Mouse (Mus musculus): Measurements from ENCODE around the gene Cdx2.

GRCm38 (mm10) chr5:147343904-147344303 lies 36.8 kb upstream of the Cdx2 start:
- no peak for TF ChIP-seq CTCF (conservative IDR thresholded peaks at IDR 0.05; ENCODE audit: low read length)
- no peak for TF ChIP-seq NANOG (IDR thresholded peaks at IDR 0.05; ENCODE audit: borderline replicate concordance, low read length)

All from E14TG2a.4 (cell line).